Mouse (Mus musculus) retina, adult 2 months (tissue): ENCODE data around the gene Casz1.

Experiments
- DNase-seq: peaks from one replicate; pipeline ENCODE4 v3.0.0-alpha.2; 2012; ENCODE audit warnings: low read depth, low spot score

Gene Casz1

DNA sequence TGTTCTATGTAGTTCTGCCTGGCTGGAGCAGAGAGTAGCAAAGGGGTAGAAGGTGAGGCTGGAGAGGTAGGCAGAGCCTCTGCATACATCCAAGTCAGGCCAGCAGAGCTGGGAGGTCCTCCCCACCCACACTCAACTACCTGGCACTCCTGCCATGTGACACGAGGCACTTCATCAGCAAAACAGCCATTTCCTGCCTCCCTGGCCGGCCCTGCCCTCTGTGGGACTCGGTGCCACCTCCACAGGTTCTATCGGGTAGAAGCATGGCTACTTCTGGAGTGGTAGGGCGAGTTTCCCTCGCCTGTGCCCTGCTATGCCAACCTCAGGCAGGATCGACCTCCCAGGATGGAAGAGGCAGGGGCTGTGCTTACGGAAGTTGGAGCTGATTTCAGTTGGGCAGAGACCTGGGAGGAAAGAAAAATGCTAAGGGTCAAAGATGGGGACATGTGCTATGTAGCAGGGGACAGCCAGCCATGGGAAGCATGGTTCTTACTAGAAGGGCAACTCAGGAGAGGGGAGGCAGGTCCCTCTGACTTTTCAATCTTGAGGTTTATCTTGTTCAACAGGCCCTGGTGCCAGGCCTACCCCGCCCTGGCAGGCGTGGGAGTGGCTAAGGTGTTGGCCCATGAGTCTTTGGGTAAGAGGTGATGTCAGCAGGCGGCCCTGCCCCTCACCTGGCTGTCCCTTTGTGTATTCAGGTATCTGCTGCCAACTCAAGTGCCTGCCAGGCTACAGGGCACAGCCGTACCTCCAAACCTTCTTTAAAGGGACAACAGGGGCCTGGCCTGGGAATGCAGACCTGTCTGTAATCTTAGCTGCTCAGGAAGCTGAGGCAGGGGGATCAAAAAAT lies 6.5 kb upstream of the Casz1 start:
- DNase-seq: no peak

DNA sequence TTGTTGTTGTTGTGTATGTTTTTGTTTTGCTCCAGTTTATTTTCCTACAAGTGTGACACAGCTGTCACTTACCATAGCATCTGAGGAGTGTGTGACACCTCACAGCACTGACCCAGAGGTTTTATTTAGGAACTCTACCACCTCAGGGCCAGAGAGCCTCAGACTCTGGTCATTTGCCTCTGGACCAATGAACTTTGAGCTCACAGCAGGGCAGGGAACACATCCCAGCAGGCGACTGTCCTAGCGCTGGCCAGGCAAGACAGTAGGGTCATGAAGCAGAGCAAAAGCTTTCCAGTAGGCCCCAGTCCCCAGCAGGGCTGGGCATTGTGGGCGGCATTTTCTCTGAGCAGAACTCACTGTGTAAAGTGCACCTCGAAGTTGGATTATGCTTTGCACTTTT lies 1.2 kb upstream of the Casz1 start:
- no peak for DNase-seq

DNA sequence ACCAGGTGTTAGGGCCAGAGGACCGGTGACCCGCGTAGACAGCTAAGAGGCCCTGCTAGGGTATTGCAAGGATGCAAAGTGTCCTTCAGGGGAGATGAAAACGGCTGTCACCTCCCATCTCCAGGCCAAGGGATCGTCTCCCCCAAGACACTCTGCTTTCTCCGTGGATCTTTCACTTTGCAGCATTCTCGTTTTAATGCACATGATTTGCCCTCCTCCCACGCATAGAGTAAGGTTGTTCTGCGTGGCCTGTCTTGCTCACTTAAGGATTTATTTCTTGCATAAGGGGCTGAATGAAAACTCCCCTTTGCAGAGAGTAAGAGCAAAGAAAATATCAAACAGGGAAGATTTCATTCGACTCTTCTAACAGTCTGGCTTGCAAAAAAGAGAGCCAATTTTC lies 593 bp upstream of the Casz1 start:
- no peak for DNase-seq

DNA sequence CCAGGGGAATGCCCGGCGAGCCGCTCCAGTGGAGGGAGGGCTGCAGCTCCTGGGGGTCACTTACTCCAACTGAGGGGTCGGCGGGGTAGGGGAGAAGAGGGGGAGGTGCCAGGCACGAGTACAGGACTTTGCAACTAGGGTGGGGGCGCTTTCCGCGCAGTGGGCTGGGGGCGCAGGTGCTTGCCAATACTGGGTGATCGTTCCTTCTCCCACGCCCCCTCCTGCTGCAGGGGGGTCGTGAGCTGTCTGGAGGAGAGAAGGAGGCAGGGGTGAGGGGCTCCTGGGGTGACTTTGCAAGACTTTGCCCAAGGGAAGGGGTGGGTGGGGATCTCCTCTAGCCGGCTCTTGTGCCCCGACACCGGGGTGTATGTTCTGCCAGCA lies 541 bp downstream of the Casz1 start:
- no peak for DNase-seq

DNA sequence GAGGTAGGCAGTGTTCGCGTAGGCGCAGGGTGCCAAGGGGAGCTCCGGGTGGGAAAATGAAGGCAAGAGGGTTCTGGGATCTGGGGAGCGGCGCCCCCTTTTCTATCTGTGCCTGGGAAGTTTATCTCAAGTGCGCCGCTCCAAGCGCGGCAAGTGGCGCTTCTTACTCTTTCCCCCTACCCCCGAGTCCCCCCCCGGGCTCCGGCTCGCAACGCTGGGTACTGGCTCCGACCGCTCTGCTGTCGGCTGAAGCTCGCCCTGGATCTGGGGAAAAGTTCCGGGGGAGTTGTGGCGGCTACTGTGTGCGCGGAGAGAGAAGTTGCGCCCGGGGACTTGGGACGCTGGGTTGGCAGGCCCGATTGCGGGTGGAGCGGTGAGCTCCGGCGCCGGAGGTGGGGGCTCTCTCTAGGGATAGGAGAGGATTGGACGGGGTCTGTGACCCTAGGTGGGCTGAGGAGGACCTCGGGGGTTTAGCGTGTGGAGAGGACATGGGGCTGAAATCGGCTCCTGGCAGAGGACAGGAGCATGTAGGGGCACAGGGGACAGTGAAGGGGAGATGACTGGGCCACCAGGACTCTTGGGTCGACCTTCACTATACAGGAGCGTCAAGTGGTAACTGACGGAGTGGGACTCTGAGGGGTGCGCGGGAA lies 1.1 kb downstream of the Casz1 start:
- DNase-seq: no peak

DNA sequence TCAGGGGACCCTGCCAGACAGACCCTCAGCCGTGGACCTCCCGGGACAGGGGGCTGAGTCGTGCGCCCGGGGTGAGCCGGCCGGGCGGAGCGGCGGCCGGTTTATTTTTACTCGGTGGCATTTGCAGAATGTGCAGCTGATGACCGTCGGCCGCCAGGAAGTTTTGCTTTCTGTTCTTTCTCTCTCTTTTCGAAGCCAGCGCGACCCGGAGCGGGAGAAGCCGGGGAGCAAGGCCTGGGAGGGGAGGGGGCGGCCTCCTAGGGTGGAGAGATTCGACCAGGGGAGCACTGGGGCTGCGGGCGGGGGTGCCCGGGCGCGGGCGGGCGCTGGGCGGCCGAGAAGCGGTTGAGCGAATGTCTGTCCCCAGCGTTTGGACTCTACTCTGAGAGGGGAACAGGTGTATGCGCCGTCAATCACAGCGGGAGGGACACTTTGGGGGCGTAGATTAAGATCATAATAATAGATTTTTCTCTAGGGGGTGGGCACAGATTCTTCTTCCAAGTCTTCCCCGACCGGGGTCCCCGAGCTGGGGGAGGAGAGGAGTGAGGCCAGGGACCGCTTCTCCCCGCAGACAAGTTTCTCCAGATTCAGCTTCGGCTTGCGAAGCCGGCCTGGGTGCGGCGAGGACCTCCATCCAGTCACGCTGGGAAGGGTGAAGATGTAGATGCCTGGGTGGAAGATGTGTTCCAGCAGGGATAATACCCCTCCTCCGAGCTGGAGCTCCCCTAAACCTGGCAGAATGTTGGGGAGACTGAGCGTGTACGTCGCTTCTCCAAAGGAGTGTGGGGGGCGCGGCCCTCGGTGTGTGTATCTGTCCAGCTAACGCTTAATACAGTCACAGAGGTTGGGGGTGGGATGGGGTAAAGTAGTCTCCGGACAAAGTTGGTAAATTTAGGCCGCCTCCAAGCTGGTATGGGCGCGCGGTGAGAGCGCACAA lies 1.9 kb downstream of the Casz1 start:
- DNase-seq: no peak

DNA sequence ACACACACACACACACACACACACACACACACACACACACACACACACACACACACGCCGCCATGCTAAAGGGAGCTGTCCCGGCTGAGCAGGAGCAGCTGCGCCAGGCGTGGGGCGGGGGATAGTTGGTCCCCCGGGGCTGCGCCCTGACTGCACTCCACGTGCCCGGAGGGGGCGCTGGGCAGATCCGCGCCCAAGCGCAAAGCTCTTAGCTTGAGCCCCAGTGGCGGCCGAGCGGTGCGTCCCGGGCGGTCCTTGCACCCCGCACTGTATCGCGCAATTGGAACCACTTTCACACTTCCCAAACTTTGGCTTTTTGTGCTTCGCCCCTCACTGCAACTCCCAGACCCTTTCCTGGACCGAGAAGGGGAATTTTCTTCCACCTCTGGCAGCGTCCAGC lies 2.6 kb downstream of the Casz1 start:
- DNase-seq: no peak

DNA sequence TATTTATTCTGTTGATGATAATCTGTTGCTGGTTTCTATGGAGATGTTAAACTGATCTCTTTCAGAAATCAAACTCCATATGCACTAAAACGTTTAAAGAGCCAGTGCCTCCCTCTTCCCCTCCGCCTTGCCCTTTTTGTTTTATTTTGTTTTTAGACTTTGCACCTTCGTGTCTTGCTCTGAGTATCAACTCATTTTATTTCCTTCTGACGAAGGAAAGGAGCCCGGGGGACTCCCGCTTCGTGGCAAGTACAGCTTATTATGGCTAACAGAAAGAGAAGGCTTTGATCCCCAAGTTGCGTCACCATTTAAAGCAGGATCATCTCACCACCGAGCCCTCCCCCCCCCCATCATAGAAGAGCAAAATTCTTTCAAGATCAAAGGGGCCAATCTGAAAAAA lies 3.2 kb downstream of the Casz1 start:
- DNase-seq: no peak

DNA sequence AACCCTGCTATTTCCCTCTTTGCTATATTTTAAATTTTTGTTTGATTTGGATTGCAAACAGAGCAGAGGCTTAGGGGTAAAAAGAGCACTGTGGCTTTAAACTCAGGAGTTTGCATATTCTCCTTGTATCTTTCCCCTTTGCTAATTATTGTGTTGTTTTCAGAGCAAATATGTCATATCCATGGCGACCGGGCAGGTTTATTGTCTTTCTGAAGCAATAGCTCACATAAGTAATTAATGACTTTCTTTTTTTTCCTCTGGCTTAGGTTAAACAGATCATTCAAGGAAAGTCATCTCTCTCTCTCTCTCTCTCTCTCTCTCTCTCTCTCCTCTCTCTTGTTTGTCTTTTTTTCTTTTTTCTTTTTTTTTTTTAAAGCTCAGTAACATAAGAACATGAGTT lies 4.6 kb downstream of the Casz1 start:
- DNase-seq: no peak

DNA sequence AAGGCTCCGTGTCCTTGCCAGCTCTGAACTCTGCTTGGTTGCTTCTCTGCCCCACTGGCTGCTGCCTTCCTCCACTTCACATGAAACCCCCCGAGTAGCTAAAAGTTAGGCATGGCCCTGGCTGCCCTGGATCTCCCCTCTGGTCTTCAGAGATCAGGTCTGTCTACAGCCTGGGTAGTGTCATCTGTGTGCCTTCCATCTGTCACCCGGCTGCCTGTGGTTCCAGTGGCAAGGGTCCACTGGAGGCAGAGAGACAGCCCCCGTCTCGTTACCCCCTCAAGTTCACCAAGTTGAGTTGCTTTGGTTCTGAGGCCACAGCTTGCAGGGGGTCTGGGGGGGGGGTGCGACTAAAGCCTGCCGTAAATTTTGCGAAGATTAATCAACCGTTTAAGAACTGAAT lies 6.5 kb downstream of the Casz1 start:
- no peak for DNase-seq

DNA sequence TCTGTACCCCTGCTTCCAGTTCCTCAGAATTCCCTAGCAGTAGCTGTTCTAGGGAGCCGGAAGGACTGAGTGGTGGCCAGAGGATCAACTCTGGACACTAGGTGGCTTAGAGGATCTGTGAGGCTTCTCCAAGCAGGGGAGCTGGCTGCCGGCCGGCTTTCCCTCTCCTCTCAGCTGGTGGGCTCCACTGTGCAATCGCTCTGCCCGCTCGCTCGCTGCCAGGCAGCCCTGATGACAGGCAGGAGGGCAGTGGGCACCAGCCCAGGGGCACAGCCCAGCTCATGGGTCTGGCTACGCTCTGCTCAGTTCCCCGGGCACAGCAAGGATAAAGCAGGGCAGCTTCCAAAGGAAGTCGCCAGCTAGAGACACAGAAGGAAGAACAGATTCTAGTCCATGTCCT lies 7.7 kb downstream of the Casz1 start:
- no peak for DNase-seq

DNA sequence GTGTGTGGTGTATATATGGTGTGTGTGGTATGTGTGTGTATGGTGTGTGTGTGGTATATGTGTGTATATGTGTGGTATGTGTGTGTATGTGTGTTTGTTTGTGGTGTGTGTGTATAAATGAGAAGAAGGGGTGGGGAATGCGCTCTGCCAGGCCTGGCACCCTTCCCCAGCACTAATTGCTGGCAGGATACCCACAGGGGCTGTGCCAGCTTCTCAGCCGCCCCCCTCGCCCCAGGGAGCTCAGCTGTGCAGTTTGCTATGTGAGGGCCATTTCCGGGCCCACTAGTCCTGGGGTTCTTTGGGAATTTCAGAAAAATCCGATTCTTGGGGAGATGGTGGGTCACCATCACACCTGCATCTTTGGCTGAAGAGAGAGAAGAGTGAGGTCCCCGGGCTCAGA lies 9.0 kb downstream of the Casz1 start:
- DNase-seq: no peak

DNA sequence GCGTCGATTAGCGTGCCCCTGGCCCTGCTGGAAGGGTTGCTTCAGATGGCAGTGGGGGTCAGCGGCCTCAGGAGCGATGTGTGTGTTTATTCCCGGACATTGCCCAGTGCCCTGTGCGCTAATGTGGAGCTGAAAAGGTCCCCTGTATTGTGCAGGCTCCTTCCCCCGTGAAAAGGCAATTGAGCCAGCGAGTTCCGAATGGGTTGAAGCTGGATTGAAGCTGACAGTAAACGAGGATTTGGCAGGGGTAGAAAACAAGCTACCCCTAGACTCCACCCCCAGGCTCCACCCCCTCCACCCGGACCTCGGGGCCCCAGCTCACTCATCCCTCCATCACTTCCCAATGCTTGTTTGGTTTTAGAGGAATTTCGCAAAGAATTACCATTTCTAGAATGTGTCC lies 12.3 kb downstream of the Casz1 start:
- DNase-seq: no peak

DNA sequence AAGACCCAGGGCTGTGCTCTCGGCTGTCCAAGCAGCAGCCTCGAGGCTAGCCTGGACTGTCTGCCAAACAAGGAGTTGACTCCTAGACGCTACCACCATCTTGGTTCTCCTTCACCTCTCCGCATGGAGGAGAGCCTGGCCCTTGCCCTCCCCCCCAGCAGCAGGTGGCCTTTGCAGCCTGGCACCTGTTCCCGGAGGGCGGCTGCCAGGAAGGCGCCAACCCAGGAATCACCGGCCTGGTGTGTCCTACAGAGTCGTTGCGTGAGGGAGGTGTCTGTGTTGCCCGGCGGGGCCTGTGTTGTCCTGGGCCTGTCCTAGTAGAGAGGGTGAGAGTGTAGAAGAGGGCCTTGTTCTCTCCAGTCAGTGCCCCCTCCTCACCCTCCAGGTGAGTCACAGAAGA lies 13.9 kb downstream of the Casz1 start:
- no peak for DNase-seq

DNA sequence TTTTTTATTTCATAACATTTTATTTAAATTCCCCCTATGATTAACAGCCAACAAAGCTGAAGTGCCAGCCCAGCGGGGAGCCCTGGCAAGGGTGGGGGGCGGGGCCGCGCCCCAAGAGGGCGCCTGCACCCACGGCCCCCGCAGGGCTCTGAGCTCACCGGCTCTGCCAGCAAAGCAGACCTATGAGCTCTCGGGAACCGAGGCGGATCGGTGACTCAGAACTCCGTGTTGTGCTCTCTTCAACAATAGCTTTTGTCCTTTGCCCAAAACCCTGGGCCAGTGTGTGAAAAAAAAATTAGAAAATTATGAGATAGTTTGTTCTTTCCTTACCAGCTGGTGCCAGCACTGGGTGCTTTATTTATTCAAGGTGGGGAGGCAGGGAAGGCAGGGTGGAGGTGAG lies 15.9 kb downstream of the Casz1 start:
- no peak for DNase-seq

DNA sequence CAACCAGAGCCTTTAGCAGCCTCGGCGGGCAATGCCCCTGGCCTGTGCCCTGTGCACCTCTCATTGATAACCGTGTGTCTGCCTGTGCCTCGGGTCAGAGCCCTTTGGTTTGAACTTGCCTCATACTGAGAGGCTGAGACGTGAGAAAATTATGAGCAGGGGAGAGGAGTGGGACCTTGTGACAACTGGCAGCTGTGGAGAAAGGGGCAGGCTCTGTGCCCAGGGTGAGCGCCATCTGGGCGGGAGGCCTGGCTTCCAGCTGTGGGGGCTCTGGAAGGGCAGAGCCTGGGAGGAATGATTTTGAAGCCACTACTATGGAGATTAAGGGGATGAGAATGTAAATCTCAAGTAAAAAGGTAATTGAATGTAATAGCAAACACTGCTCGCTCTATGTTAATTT lies 19.1 kb downstream of the Casz1 start:
- DNase-seq: no peak

DNA sequence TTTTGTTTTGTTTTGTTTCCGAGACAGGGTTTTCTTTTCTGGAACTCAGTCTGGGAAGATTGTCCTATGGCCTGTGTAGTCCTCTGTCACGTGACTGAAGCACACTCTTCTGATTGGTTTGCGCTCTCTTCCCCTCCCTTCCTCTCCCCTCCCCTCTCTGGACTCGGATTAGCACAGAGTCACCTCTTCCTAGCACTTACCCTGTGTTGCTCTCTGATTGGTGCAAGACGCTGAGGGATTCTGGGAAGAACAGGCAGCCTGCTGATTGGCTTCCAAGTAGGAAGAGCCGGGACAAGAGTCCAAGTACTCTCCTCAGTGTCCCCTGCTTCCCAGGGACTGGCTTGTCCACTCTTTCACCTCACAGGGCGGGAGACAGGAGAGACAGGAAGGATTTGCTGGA lies 26.1 kb downstream of the Casz1 start:
- no peak for DNase-seq

DNA sequence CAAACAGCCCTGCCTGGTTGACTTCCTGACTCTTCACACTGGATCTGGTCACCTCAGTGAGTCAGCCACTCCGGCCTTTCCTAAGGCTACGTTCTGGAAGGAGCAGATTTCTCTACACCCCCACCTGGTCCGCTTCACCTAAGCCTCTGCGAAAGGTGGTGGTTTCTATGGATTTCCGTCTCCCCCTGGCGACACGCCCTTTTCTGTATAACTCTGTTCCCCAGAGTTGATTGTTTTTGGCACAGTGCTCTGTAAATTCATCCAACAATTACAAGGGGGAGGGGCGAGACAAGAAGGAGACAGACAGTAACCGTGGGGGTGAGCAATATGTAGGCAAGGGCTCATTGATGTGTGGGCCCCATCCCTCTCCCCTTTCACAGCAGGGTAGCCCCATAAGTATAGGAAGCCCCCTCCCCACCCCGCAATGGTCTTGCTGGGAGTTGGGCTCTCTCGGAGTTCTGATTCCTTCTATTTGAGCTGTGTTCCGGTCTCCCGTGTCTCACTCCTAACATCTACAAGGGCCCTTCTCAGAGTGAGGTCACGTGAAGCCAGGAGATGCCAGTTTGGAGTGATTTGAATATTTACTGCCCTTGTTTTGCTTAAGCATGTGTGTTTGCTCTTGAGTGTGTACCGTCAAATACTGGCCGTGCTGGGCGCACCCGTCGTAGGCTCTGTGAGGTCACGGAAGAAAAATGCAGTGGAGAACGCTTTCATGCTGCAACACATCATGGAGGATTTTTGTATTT lies 29.2 kb downstream of the Casz1 start:
- DNase-seq: no peak

DNA sequence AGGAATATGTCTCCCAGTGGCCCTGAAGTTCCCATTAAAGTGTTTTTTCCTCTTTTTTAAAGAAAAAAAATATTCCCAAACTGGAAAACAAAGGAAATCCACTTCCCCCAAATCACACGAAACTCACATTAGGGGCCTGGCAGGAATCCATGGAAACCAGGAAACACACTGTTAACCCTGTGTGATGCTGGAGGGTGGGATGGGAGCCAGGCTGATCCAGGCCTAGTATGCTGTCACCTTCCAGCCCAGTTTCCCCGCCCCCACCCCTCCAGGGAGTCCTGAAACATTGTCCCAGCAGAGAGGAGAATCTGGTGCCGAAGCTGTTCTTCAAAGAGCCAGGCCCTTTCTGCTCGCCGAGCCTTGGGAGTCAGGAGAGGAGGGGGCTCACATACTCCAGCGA lies 32.2 kb downstream of the Casz1 start:
- no peak for DNase-seq

DNA sequence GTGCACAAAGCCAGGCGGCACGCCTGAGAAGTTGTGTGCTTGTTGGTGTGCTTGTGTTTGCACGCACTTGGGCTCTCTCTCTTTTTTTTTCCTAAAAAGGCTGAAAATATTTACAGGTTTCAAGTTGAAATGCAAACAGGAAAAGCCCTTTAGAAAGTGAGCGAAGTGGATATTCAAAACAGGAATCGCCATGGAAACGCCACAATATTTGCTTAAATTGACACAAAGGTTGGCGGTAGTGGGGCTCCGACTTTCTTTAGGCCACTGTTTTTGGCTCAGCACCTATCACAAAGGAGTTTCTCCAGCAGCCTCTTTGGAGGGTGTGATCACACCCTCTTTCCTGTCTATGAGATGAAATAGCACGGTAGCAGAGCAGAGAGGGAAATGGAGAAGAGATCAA lies 32.8 kb downstream of the Casz1 start:
- no peak for DNase-seq

DNA sequence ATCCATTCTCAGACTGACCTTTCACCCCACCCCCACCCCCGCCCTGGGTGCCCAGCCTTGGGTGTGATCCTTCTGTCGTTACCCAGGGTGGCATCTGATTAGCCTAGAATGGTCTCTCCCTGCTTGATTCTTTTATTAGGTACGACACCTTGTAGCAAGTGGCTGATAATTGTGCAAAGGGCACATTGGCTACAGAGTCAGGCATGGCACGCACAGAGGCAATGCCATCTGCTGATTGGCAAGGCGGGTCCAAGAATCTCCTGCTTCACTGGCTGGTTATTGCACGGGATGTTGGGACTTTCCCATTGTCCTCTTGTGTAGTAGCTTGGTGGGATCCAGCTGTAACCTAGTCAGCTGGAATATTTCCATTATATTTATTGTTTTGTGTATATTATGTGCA lies 33.4 kb downstream of the Casz1 start:
- DNase-seq: no peak

DNA sequence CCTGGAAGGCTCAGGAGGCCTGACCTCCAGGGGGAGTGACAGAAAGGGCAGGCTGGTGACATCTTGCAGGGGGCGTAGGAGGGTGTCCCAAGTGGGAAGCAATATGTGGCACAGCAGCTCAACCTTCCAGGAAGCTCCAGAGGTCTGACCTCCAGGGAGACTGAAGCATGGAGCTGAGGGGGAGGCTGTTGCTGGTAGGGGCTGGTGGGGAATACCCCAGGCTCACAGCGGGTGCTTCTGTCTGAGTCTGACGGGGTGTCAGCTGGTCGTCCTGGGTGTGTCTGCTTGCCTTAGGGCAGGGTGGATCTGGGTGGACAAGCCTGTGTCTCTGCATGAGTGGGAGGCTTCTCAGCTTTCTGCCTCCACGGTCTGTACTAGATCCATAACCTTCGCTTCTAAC lies 38.1 kb downstream of the Casz1 start:
- DNase-seq: no peak
